Mouse (Mus musculus): ENCODE results near the gene Igf2bp3.
"Not testable (repeated sequence)": the region's sequence is repeated elsewhere in the genome, so short reads cannot be mapped to it uniquely, and the experiment has no call there.

Igf2bp3 gene

GRCm38 (mm10) chr6:49214928-49215747 is at the start of gene Igf2bp3:
Gene Igf2bp3 (minus strand): TSS chr6:49214957.
- peak; percentile 97 for DNase-seq

DNA sequence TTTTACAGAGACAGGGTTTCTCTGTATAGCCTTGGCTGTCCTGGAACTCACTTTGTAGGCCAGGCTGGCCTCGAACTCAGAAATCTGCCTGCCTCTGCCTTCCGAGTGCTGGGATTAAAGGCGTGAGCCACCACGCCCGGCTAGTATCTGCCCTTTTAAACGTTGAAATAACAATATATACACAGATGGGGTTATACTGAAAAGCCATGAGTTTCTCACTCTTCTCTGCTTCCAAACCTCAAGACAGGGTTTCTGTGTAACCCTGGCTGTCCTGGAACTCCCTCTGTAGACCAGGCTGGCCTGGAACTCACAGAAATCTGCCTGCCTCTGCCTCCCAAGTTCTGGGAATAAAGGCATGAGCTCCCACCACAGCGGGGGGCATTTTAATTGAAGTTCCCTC is 49.7 kb upstream of the Igf2bp3 start:
- not testable (repeated sequence) for DNase-seq

DNA sequence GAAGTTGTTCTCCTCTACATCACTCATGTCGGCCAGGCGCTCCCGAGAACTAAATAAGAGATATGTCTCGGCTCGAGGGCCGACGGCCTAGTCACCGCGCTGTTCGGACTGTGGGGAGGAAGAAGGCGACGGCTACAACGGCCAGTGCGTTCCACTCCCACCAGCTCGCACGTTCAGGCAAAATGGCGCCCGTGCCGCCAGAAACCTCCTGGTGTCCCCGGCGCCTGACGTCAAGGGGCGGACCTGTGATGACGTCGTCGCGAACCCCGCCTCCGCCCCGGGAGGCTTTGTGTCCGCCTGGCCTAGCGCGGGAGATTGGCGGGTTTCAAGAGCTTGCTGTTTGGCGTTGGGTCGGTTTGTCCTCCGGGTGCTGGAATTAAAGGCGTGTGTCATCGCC is 49.1 kb upstream of the Igf2bp3 start, which contains the start of gene Tra2a:
TSS of gene Tra2a (minus strand) at position 187 of the 397 bp plus-strand sequence.
- DNase-seq = peak; percentile 97

DNA sequence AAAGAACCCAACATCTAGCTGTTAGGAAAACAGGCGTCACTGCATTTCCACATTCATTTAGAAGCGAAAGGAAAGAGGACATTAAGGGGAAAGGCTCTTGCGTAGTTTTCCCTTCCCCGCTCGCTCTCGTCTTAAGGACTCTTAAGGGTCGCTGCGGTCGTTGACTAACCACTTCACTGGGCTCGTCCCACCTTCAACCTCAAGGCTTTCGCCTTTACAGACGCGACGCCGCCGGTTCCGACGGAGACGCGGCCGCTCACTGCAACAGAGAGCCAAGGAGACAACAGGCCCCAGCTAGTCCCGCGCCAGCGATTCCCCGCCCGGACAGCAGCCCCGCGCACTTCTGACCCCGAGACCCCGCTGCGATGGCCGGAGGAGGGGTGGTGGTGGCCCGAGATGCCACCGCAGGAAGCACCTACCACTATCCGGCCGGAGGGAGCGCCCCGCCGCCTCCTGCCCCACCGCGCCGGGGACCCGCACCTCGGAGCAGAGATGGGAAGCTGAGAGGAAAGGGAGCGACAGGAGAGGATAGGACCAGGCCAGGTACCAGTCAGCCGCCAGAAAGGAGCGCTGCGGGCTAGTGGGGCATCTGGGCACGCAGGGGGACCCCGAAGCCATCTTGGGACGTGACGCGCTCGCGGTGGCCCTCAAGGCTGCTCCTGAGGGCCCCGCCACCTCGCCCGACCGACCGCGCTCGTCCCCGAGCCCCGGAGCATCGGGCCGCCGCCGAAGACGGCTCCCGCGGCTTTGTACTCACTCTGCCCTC is 48.5 kb upstream of the Igf2bp3 start:
- DNase-seq = peak; percentile 61

DNA sequence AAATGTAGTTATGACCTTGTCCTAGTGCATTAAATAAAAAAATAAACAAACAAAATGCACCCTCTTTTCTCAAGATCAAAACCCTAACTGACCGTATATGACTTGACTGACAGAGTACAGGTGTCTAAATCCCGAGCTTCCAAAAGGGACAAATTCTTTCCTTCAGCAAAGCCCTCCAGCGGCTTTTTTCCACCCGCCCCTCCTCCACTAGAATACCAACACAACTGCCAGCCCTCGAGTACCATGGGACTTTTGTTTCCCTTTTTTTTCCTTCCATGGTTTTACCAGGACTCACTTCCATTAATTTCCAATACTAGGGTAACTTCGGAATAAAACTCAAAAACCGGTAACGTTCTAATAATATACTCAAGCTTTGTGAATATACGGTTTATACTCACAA is 47.7 kb upstream of the Igf2bp3 start:
- peak; percentile 17 for DNase-seq

DNA sequence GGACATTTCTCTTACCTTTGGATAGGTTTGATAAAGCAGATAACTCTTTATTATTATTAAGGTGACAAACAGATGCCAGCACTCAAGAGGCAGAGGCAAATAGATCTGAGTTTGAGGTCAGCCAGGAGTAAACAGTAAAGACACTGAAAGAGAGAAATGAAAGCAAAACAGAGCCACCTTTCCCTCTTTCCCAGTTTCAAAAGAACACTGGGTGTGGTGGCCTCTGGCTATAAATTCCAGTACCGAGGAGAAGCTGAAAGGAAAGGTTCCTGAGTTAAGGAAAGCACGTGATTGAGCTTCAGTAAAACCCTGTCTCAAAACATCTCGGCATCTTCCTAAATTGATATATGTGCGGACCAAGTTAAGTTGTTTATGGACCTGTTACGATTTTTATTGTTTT is 45.0 kb upstream of the Igf2bp3 start:
- no peak for DNase-seq

GRCm38 (mm10) chr6:49257880-49258279 is 43.1 kb upstream of the Igf2bp3 start:
- no peak for DNase-seq

- DNase-seq = no peak
Measured at GRCm38 (mm10) chr6:49252207-49252606, 37.5 kb upstream of the Igf2bp3 start.

- no peak for DNase-seq
Measured at GRCm38 (mm10) chr6:49251199-49251598, 36.4 kb upstream of the Igf2bp3 start.

DNA sequence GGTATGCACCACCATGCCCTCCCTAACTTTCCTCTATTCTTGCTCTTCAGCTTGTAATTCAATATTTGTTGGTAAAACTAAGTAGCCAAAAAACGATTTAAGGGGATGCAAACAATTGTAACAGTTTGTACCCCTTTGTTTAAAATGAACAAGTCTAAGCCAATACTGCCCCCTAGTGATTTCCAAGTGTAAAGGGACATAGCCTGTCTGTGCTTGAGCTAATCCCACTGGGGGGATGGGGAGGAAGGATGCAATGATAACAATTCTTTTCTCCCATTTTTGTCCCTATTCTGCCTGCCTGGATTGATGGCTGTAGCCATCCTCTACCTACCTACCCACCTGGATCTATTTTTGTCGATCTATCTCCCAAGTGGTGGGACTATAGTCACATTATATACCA is 32.5 kb upstream of the Igf2bp3 start:
- no peak for DNase-seq

DNA sequence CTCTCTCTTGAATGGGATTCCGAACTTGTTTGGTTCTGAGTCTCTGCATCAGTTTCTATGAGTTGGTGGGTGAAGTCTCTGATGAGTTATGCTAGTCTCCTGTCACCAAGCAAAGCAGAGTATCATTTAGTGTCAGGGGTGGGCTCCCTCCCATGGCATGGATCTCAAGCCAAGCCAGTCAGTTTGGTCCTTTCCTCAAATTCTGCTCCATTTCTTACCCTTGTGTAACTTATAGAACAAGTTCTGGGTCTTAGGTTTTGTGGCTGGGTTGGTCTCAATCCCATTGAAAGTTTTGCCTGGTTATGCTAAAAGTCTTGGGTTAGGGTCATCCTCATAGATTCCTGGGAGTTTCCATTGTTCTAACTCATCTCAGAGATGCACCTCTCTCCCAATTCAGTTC is 27.6 kb upstream of the Igf2bp3 start:
- no peak for DNase-seq

- no peak for DNase-seq
Measured at GRCm38 (mm10) chr6:49241562-49241961, 26.8 kb upstream of the Igf2bp3 start.

DNA sequence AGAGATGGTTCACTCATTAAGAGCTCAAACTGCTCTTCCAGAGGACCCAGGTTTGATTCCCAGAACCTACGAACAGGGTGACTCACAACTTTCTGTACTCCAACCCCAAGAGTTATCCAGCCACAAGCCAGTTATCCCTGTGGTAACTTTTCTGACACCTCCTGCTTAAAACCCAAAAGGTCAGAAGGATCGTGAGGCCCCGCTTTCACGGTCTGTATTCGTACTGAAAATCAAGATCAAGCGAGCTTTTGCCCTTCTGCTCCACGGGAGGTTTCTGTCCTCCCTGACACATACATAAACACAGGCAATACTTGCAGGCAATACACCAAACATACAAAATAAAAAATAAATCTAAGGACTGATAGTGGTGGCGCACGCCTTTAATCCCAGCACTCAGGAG is 21.6 kb upstream of the Igf2bp3 start:
- DNase-seq = peak; percentile 40

- peak; percentile 36 for DNase-seq
Measured at GRCm38 (mm10) chr6:49233356-49233755, 18.6 kb upstream of the Igf2bp3 start.

DNA sequence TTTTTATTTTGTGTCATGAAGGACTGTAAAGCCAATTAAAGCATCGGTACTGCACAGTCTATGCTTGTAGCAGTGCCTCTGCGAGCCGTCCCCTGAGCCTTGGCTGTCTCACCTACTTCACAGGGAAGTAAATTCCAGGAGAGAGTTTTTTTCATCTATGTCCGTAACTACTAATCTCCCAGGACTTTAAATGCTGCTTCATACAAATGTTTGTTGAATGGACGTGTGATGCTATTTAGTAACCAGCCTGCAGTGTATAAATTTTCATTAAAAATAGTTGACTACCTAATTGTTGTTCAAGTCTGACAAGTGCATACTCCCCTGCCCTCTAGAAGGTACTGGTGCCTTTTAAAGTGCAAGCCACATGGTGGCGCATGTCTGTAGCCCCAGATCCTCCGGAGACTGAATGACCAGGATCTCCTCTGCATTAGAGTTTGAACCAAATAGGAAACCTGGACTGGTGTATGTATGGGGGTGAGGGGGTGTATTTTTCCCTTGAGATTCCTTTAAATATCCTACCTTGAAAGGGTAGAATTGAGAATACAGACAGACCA is 13.4 kb upstream of the Igf2bp3 start:
- DNase-seq = peak; percentile 53

GRCm38 (mm10) chr6:49227184-49227735 is 12.5 kb upstream of the Igf2bp3 start:
- DNase-seq = peak; percentile 72

- no peak for DNase-seq
Measured at GRCm38 (mm10) chr6:49225728-49226123, 11.0 kb upstream of the Igf2bp3 start.

- DNase-seq = no peak
Measured at GRCm38 (mm10) chr6:49224923-49225727, 10.4 kb upstream of the Igf2bp3 start.

DNA sequence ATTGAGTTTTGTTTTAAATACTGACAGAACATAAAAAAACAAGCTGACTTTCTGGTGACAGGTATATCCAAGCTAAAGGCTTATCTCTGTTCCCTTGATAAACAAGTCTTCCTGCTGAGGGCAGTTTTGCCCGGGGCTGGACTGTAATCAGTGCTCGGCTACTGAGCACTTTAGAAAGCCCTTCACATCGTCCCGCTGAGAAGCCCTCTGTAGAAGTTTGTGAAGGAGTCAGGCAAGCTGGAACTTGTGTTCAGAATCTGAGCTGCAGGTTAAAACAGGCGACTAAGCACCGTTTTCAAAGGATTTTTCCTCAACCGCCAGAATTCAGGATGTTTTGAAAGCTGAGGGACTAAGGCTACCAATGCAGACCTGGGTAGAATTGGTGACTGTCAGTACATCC is 7.1 kb upstream of the Igf2bp3 start:
- DNase-seq = peak; percentile 19

DNA sequence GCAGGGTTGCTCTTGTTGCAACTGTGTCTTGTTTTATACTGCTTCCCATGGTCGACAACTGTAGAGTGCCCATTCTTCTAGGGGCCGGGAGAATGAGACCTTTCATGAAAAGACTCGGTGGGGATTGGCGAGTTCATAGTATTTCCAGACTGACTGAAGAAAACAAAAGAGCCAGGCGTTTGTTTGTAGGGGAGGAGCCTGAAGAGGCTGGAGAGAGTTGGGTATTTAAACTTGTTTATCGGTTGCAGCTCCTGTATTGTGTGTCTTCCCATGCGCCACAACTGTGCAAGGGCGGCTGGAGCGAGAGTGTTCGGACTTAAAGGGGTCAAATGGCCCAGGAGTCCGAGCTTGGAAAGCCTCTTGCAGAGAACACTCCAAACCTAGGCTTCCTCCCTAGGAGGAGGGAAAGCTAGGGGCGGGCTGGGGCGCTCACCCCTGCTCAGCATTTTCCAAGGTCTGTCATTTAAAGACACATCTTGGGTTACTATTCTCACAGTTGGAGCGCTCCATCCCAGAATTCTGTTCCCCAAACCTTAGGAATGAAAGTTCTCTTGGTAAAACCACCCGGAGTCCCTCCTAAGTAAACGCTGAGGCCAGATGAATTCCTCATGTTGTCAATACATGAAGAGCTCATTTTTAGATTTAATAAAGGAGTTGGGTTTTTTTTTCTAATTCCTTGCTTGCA is 5.3 kb upstream of the Igf2bp3 start:
- peak; percentile 44 for DNase-seq

DNA sequence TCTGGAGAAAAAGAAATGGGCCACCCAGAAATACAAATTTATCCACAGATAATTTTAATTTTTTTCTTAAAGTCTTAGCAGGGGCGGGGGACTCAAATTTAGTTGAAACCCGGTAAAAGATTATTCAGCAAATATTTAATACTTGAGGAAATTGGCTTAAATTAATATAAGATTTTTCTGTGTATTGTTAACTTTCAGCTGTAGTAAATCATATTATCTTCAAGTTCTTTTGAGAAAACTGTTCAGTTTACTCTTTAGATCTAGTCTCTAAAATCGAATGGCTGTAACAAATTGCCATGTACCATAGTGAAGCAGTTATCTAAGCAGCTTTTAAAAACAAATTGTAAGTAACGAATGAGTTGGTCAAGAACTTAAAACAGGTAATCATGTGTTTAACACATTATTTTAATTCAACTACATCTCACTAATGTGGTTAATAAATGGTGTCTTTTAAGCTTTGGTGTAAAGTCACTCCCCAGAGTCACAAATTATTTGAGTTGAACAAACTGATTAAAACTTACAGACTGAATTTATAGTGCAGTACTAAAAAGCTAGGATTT is 4.3 kb upstream of the Igf2bp3 start:
- DNase-seq = no peak
